Mouse (Mus musculus) ES-E14 (cell line): ENCODE data around the gene Aig1. TPM values are rescaled to one million over a fixed set of nuclear protein-coding genes. Genes with fewer than 3 reads are reported as not detected.

ENCODE experiments used
- DNase-seq: peaks from one replicate; pipeline ENCODE4 v3.0.0-alpha.2; 2013; ENCODE audit warnings: low read depth, low spot score
- H3K27ac ChIP-seq: 2 replicates; pipeline ENCODE4 v1.5.1; 2012; ENCODE audit warnings: low read depth, mild to moderate bottlenecking, low read length, moderate library complexity, mixed read lengths; ENCODE audit not compliant: poor library complexity, insufficient read depth, severe bottlenecking
- H3K36me3 ChIP-seq: 2 replicates; pipeline ENCODE4 v1.6.1; 2012; ENCODE audit warnings: mild to moderate bottlenecking, low read length, moderate library complexity, mixed read lengths; ENCODE audit not compliant: control insufficient read depth, poor library complexity, insufficient read depth, severe bottlenecking
- H3K4me1 ChIP-seq, 2 experiments: fragments of 150-350 bp in 1 of 2; sonication (generic) in 1 of 2; 2 replicates each; pipeline ENCODE4 v1.6.1; 2012; ENCODE audit warnings: low read length in 2 of 2, mild to moderate bottlenecking in 1 of 2, mixed read lengths in 1 of 2; ENCODE audit not compliant: control insufficient read depth in 2 of 2, insufficient read depth in 2 of 2, poor library complexity in 1 of 2
- H3K4me3 ChIP-seq, 2 experiments: fragments of 150-350 bp in 1 of 2; sonication (generic) in 1 of 2; 2 replicates each; pipeline ENCODE4 v1.5.1; 2012; ENCODE audit warnings: low read length in 2 of 2, low read depth in 1 of 2, mild to moderate bottlenecking in 1 of 2, mixed read lengths in 1 of 2; ENCODE audit not compliant: insufficient read depth in 1 of 2, poor library complexity in 1 of 2, severe bottlenecking in 1 of 2
- H3K9ac ChIP-seq: 2 replicates; pipeline ENCODE4 v1.6.1; 2012; ENCODE audit warnings: low read depth, mild to moderate bottlenecking, low read length, mixed read lengths; ENCODE audit not compliant: poor library complexity, insufficient read depth, severe bottlenecking
- H3K9me3 ChIP-seq: fragments of 150-350 bp; sonication (generic); 2 replicates; pipeline ENCODE4 v1.6.1; 2012; ENCODE audit warnings: low read depth, mild to moderate bottlenecking, low read length; ENCODE audit not compliant: control insufficient read depth, insufficient read depth
- CHD2 ChIP-seq: IDR thresholded peaks from 2 replicates; pipeline ENCODE4 v1.6.1; 2014; ENCODE audit warnings: mild to moderate bottlenecking, low read depth, low read length, inconsistent platforms
- HCFC1 ChIP-seq: IDR thresholded peaks from 2 replicates; pipeline ENCODE4 v1.6.1; 2012; ENCODE audit warnings: low read length, inconsistent platforms, borderline replicate concordance; ENCODE audit not compliant: insufficient read depth
- MAFK ChIP-seq: IDR thresholded peaks from 2 replicates; pipeline ENCODE4 v1.6.1; 2014; ENCODE audit warnings: mild to moderate bottlenecking, low read depth, low read length, inconsistent platforms; ENCODE audit not compliant: insufficient read depth
- ZC3H11A ChIP-seq: IDR thresholded peaks from 2 replicates; pipeline ENCODE4 v1.6.1; 2012; ENCODE audit warnings: low read depth, mild to moderate bottlenecking, inconsistent platforms, low read length, borderline replicate concordance
- ZNF384 ChIP-seq: IDR thresholded peaks from 2 replicates; pipeline ENCODE4 v1.6.1; 2012; ENCODE audit warnings: low read depth, low read length, inconsistent platforms
- in situ Hi-C, 2 experiments: fragments of 600-800 bp; cut with MboI; formaldehyde crosslinking; loops; one replicate each; pipeline ENCODE4 v1.15.1; 2025; ENCODE audit warnings: low sequenced_read_pairs in 2 of 2, inconsistent platforms in 1 of 2; ENCODE audit not compliant: unreplicated experiment in 2 of 2
- total RNA-seq: library from RNA; depleted of rRNA; stranded (reverse); fragments of 300-350 nt; gene quantifications from 2 replicates; pipeline ENCODE4 v1.2.3, GENCODE M21; 2012

The Aig1 gene
- total RNA-seq, 1 experiment = 10.1 TPM

- Histone ChIP-seq H3K27ac (no peak overlapping the region), H3K36me3 (no peaks in the 10 kb centered on the region), H3K4me1 (no peaks in the 10 kb centered on the region), H3K9ac (no peak overlapping the region), H3K9me3 (no peaks in the 10 kb centered on the region), H3K4me3 (no peak overlapping the region)
- no peak for DNase-seq
- TF ChIP-seq ZC3H11A (no peak), MAFK (no peak), HCFC1 (no peak), ZNF384 (no peak), CHD2 (no peak)
- in situ Hi-C loops = no loop called here
Measured at GRCm38 (mm10) chr10:13842855-13843254, 25.9 kb downstream of the Aig1 start.

GRCm38 (mm10) chr10:13838511-13839126 lies 30.2 kb downstream of the Aig1 start:
- Histone ChIP-seq H3K9ac (no peak overlapping the region), H3K4me3 (no peak overlapping the region), H3K9me3 (no peaks in the 10 kb centered on the region), H3K36me3 (no peaks in the 10 kb centered on the region), H3K4me1 (no peaks in the 10 kb centered on the region), H3K27ac (no peak overlapping the region)
- DNase-seq = no peak
- TF ChIP-seq ZNF384 (no peak), CHD2 (no peak), ZC3H11A (no peak), MAFK (no peak)
- in situ Hi-C loops = no loop called here

- Histone ChIP-seq H3K9me3 (no peaks in the 10 kb centered on the region), H3K4me1 (no peaks in the 10 kb centered on the region), H3K27ac (no peak overlapping the region), H3K4me3 (no peak overlapping the region), H3K9ac (no peak overlapping the region), H3K36me3 (no peaks in the 10 kb centered on the region)
- in situ Hi-C loops = no loop called here
- TF ChIP-seq CHD2 (no peak), HCFC1 (no peak), MAFK (no peak), ZNF384 (no peak), ZC3H11A (no peak)
- DNase-seq = no peak
Measured at GRCm38 (mm10) chr10:13837709-13838456, 30.9 kb downstream of the Aig1 start.

GRCm38 (mm10) chr10:13836956-13837355 lies 31.8 kb downstream of the Aig1 start:
- no peaks in the 10 kb centered on the region for H3K9me3 ChIP-seq
- TF ChIP-seq MAFK (no peak), ZC3H11A (no peak), CHD2 (no peak), ZNF384 (no peak), HCFC1 (no peak)
- no peak overlapping the region for H3K4me3 ChIP-seq
- no peak overlapping the region for H3K9ac ChIP-seq
- DNase-seq = no peak
- in situ Hi-C loops = no loop called here
- no peaks in the 10 kb centered on the region for H3K36me3 ChIP-seq
- H3K4me1 ChIP-seq = no peaks in the 10 kb centered on the region
- H3K27ac ChIP-seq = no peak overlapping the region
